Mouse (Mus musculus) heart, postnatal 36 days (tissue): ENCODE results near the gene Tiprl. TPM values are rescaled to one million over a fixed set of nuclear protein-coding genes. Genes with fewer than 3 reads are reported as not detected.

Experiments
- DNase-seq, 2 experiments: peaks; one replicate each; pipeline ENCODE4 v3.0.0; 2021 to 2022
- intact Hi-C: fragments of 180-260 bp; cut with DNase I; formaldehyde crosslinking; loops from one replicate; pipeline ENCODE4 v1.15.1; 2025
- total RNA-seq, 2 experiments: library from RNA; stranded (reverse); gene quantifications; 2 replicates each; pipeline ENCODE4 v1.2.3; 2021

Tiprl gene
- total RNA-seq: 10 to 100 TPM; 34.0 to 38.0 TPM

- intact Hi-C loops: loop anchor here (5.0 to 10.0 kb wide), 4 partner anchors 86 to 922 kb away; partner anchors contain the start of genes Dcaf6, Mpc2 and Pou2f1
- peak; percentile 96 to 98 for DNase-seq
Observed at GRCm38 (mm10) chr1:165236321-165237298, at the start of gene Tiprl. Gene Tiprl (minus strand): TSS chr1:165236996.

- no peak for DNase-seq
- intact Hi-C loops: no loop called here
Observed at GRCm38 (mm10) chr1:165284096-165284495, 47.3 kb upstream of the Tiprl start.

GRCm38 (mm10) chr1:165282967-165283345 lies 46.2 kb upstream of the Tiprl start:
- no peak for DNase-seq
- intact Hi-C loops: no loop called here

GRCm38 (mm10) chr1:165282222-165282966 lies 45.6 kb upstream of the Tiprl start:
- DNase-seq: no peak
- intact Hi-C loops: no loop called here

GRCm38 (mm10) chr1:165281351-165282221 lies 44.8 kb upstream of the Tiprl start:
- intact Hi-C loops: loop anchor here (2.0 kb wide), 1 partner anchor 39 kb away; no protein-coding TSS in a partner anchor
- peak; percentile 68 to 77 for DNase-seq

GRCm38 (mm10) chr1:165280741-165281140 lies 43.9 kb upstream of the Tiprl start:
- intact Hi-C loops: loop anchor here (2.0 kb wide), 1 partner anchor 40 kb away; no protein-coding TSS in a partner anchor
- no peak for DNase-seq

- DNase-seq: no peak
- intact Hi-C loops: no loop called here
Observed at GRCm38 (mm10) chr1:165274946-165275345, 38.1 kb upstream of the Tiprl start.

- intact Hi-C loops: loop anchor here (1.0 to 2.0 kb wide), 2 partner anchors 68 to 251 kb away; no protein-coding TSS in a partner anchor
- peak; percentile 69 to 78 for DNase-seq
Observed at GRCm38 (mm10) chr1:165252027-165252671, 15.4 kb upstream of the Tiprl start.

- intact Hi-C loops: no loop called here
Observed at GRCm38 (mm10) chr1:165250546-165250945, 13.8 kb upstream of the Tiprl start.

GRCm38 (mm10) chr1:165248842-165249241 lies 12.0 kb upstream of the Tiprl start:
- no peak for DNase-seq
- intact Hi-C loops: no loop called here

More at GRCm38 (mm10) chr1:165250546-165250945, 13.8 kb upstream of the Tiprl start:
- DNase-seq: no peak

- intact Hi-C loops: no loop called here
- DNase-seq: no peak
Observed at GRCm38 (mm10) chr1:165247788-165248187, 11.0 kb upstream of the Tiprl start.

GRCm38 (mm10) chr1:165247085-165247484 lies 10.3 kb upstream of the Tiprl start:
- intact Hi-C loops: no loop called here
- DNase-seq: no peak

- DNase-seq: no peak
Observed at GRCm38 (mm10) chr1:165246587-165246986, 9.8 kb upstream of the Tiprl start.

GRCm38 (mm10) chr1:165235846-165236245 lies 950 bp downstream of the Tiprl start:
- intact Hi-C loops: loop anchor here (5.0 to 10.0 kb wide), 4 partner anchors 86 to 921 kb away; partner anchors contain the start of genes Dcaf6, Mpc2 and Pou2f1
- DNase-seq: no peak

More at GRCm38 (mm10) chr1:165246587-165246986, 9.8 kb upstream of the Tiprl start:
- intact Hi-C loops: no loop called here

GRCm38 (mm10) chr1:165233806-165234205 lies 3.0 kb downstream of the Tiprl start:
- no peak for DNase-seq
- intact Hi-C loops: loop anchor here (10.0 kb wide), 1 partner anchor 919 kb away; no protein-coding TSS in a partner anchor

- no peak for DNase-seq
- intact Hi-C loops: loop anchor here (10.0 kb wide), 1 partner anchor 916 kb away; no protein-coding TSS in a partner anchor
Observed at GRCm38 (mm10) chr1:165230691-165231090, 6.1 kb downstream of the Tiprl start.

- intact Hi-C loops: no loop called here
- no peak for DNase-seq
Observed at GRCm38 (mm10) chr1:165229577-165229976, 7.2 kb downstream of the Tiprl start.

- DNase-seq: no peak
- intact Hi-C loops: no loop called here
Observed at GRCm38 (mm10) chr1:165217023-165217589, 19.7 kb downstream of the Tiprl start.

- intact Hi-C loops: no loop called here
- DNase-seq: no peak
Observed at GRCm38 (mm10) chr1:165215831-165216230, 21.0 kb downstream of the Tiprl start.
